Mouse (Mus musculus) kidney, postnatal 0 days (tissue): ENCODE data around the gene Dnttip1. TPM values are rescaled to one million over a fixed set of nuclear protein-coding genes. Genes with fewer than 3 reads are reported as not detected.

Experiments used
- ATAC-seq: fragments of 200-750 bp; cut with Nextera tagmentation; replicated peaks from 2 replicates; pipeline ENCODE4 v1.8.0; 2017; ENCODE audit warnings: low read depth, moderate number of reproducible peaks, moderate TSS enrichment, moderate library complexity; ENCODE audit not compliant: low FRiP score
- DNase-seq: peaks from one replicate; pipeline ENCODE4 v3.0.0-alpha.2; 2016; ENCODE audit warnings: low spot score
- H3K27ac ChIP-seq: fragments of 300-500 bp; sonication (generic); 2 replicates; pipeline ENCODE4 v1.5.1; 2014; ENCODE audit warnings: mild to moderate bottlenecking
- H3K27me3 ChIP-seq: fragments of 300-500 bp; sonication (generic); 2 replicates; pipeline ENCODE4 v1.6.1; 2014; ENCODE audit warnings: low read length, mixed read lengths; ENCODE audit not compliant: insufficient read depth
- H3K36me3 ChIP-seq: fragments of 300-500 bp; sonication (generic); 2 replicates; pipeline ENCODE4 v1.6.1; 2014; ENCODE audit warnings: low read length, mixed read lengths; ENCODE audit not compliant: insufficient read depth
- H3K4me1 ChIP-seq: fragments of 300-500 bp; sonication (generic); replicated peaks from 2 replicates; pipeline ENCODE4 v1.6.1; 2014; ENCODE audit warnings: antibody characterized with exemption, low read length, mixed read lengths; ENCODE audit not compliant: insufficient read depth
- H3K4me2 ChIP-seq: fragments of 300-500 bp; sonication (generic); 2 replicates; pipeline ENCODE4 v1.6.1; 2014; ENCODE audit warnings: mild to moderate bottlenecking, low read length, moderate library complexity, mixed read lengths
- H3K4me3 ChIP-seq: fragments of 300-500 bp; sonication (generic); replicated peaks from 2 replicates; pipeline ENCODE4 v1.5.1; 2014; ENCODE audit warnings: low read depth, low read length
- H3K9ac ChIP-seq: fragments of 300-500 bp; sonication (generic); 2 replicates; pipeline ENCODE4 v1.6.1; 2014; ENCODE audit warnings: low read depth, low read length
- H3K9me3 ChIP-seq: fragments of 300-500 bp; sonication (generic); replicated peaks from 2 replicates; pipeline ENCODE4 v1.6.1; 2016; ENCODE audit warnings: low read length, inconsistent platforms, mixed read lengths
- CTCF ChIP-seq: IDR thresholded peaks from 2 replicates; pipeline ENCODE4 v1.5.1; 2016; ENCODE audit warnings: antibody characterized with exemption, low read depth, mild to moderate bottlenecking, moderate library complexity
- WGBS: fragments of 180-500 bp; shearing (Covaris S2); extraction: QIAGEN DNeasy Blood & Tissue Kit; methylation state at CpG from one replicate; pipeline ENCODE4 v1.1.7; 2014; 5-methylcytosine and 5-hydroxymethylcytosine counted together
- polyA plus RNA-seq: library from polyadenylated mRNA; unstranded; fragments of >200 nt; fragmentation: Nextera tagmentation; extraction: Ambion mirVana; gene quantifications from 2 replicates; pipeline ENCODE4 v1.2.1, GENCODE M21; 2015

Dnttip1 gene
- polyA plus RNA-seq, 1 experiment from 2014 or later, result 58.5 TPM

DNA sequence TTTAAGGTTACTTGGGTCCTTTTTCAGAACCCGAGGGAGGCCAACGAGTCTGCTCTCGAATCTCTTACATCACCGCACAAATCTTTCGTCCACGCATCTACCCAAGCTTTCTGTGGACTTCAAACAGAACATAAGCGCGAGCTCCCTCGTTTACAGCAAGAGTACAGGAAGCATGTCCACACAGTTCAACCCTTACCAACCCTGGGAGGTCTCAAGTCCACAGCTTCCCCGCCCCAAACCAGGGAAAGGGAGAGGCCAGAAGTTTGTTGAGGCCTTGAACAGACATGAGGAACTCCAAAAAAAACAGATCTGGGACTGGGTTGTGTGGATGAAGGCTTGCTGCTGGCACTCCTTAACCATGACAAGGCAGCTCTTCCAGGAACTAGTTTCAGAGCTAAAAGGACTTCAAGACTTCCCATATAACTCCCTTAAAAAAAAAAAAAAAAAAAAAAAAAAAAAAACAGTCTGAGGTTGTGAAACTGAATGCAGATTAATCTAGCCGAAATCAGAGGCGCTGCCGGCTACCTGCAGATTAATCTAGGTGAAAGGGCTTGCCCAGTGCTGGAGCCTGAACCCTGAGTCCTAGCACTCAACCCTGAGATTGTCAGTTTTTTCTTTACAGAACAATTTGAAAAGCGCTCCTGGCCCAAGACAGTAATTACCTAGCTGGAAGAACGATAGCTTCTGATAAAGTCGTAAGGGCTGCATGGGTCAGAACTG is 57.6 kb downstream of the Dnttip1 start:
- Histone ChIP-seq H3K4me3 (no peak overlapping the region), H3K36me3 (peaks cover 7% of the 10 kb centered on the region; the same call in 1 of the 2 replicates), H3K9ac (no peak overlapping the region), H3K27ac (peak overlapping the region; percentile 28; the same call in 1 of the 2 replicates), H3K4me2 (peak overlapping the region; percentile 62), H3K27me3 (no peaks in the 10 kb centered on the region), H3K9me3 (no peaks in the 10 kb centered on the region), H3K4me1 (0 out of 2 replicates have a peak, but pooled peaks cover 19% of the 10 kb centered on the region)
- DNase-seq, result no peak
- TF ChIP-seq CTCF, result no peak
- no peak for ATAC-seq
- WGBS, result 78% methylated on average over 16 of the region's 16 CpGs

DNA sequence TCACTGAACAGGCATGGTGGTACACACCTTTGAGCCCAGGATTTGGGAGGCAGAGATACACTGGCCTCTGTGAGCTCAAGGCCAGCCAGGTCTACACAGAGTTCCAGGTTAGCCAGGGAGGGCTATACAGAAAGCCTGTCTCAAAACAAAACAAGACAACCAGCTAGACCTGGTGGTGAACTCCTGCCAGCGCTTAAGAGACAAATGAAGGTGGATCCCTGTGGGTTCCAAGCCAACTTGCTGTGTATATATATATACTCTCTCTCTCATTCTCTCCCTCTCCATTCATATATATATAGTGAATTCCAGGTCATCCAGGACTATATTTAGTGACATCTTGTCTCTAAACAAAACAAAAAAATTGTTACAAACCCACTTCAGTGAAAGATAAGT is 58.1 kb downstream of the Dnttip1 start:
- Histone ChIP-seq H3K9ac (peak overlapping the region; percentile 77), H3K4me2 (peak overlapping the region; percentile 62), H3K36me3 (peaks cover 7% of the 10 kb centered on the region; the same call in 1 of the 2 replicates), H3K4me1 (0 out of 2 replicates have a peak, but pooled peaks cover 19% of the 10 kb centered on the region), H3K27me3 (no peaks in the 10 kb centered on the region), H3K4me3 (peak overlapping the region; percentile 76), H3K9me3 (no peaks in the 10 kb centered on the region), H3K27ac (no peak overlapping the region)
- TF ChIP-seq CTCF, result no peak
- DNase-seq, result no peak
- ATAC-seq, result no peak
- WGBS, result 58% methylated on average over 1 of the region's 1 CpGs

DNA sequence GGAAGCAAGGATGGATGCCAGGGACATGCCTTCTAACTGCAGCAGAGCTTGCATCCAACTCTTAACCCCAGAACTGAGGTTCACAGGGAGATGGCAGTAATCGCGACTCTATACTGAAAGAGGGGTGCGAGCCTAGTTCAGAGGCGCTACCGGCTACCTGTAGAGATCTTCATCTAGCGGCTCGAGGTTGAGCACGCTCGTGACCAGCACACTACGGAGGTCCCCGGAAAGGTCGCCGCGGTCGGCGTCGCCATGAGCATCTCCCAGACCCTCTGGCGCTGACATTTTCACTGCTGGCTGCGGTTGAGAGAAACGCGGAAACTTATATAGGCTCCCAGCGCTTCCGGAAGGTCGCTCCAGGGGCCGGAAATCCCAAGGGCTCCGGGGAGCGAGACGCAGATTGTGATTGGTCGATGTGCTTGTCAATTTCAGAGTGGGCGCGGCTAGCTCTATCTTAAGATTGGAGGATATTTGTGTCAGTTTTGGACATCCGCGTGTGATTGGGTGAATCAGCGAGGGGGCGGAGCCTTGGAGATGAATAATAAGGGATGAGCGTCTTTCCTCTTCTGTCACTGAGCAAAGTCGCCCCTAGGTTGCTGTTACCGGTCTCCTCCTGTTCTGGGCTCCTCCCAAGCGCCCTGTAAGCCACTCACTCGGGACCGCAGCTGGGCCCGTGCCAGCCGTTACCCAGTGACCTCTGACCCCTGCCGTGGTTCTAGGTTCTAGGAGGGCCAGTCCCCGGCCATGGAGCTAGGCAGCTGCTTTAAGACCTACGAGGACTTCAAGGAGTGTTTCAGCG is 58.9 kb downstream of the Dnttip1 start, which contains the start of the genes Acot8 and Zswim3:
Acot8 (minus strand) TSS at position 350 of the 799 bp plus-strand sequence.
Zswim3 (plus strand) TSS at position 566 of the 799 bp plus-strand sequence.
- DNase-seq (peak; percentile 99), ATAC-seq (peak; percentile 95)
- peak within 1 kb of the TSS; percentile 87 for H3K27ac ChIP-seq
- peak within 1 kb of the TSS; percentile 77 for H3K9ac ChIP-seq
- H3K4me3 ChIP-seq, result peak within 1 kb of the TSS; percentile 76
- peak within 1 kb of the TSS; percentile 76 for H3K4me2 ChIP-seq
- H3K9me3 ChIP-seq, result no peaks in the 10 kb centered on the region
- H3K36me3 ChIP-seq, result peaks cover 7% of the 10 kb centered on the region; the same call in 1 of the 2 replicates
- H3K27me3 ChIP-seq, result no peaks in the 10 kb centered on the region
- WGBS, result under 1% methylated on average over 47 of the region's 47 CpGs
- no peak for TF ChIP-seq CTCF
- H3K4me1 ChIP-seq, result 0 out of 2 replicates have a peak, but pooled peaks cover 19% of the 10 kb centered on the region

DNA sequence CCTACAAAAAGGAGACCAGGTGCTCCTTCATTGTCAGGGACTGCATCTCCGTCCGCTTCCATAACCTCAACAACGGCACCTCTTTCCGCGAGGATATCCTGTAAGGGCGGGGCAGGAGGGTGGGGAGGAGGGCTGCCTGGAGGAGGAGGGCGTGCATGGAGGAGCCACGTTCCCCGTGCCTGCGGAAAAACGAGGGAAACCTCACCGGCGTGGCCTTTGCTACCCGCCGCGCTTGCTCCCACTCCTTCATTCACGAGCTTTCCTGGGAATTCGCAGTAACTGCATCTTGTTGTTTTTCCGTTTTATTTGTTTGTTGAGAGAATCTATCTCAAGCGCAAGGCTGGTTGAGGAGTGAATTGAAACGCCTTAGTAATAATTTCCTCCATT is 59.5 kb downstream of the Dnttip1 start:
- peak; percentile 24 for DNase-seq
- peak; percentile 56 for ATAC-seq
- TF ChIP-seq CTCF, result no peak
- Histone ChIP-seq H3K27ac (peak overlapping the region; percentile 76), H3K9ac (peak overlapping the region; percentile 59), H3K4me1 (0 out of 2 replicates have a peak, but pooled peaks cover 19% of the 10 kb centered on the region), H3K36me3 (0 out of 2 replicates have a peak, but pooled peaks cover 5% of the 10 kb centered on the region), H3K4me2 (peak overlapping the region; percentile 76), H3K4me3 (peak overlapping the region; percentile 76), H3K9me3 (no peaks in the 10 kb centered on the region), H3K27me3 (no peaks in the 10 kb centered on the region)
- 1% methylated on average over 21 of the region's 21 CpGs for WGBS

DNA sequence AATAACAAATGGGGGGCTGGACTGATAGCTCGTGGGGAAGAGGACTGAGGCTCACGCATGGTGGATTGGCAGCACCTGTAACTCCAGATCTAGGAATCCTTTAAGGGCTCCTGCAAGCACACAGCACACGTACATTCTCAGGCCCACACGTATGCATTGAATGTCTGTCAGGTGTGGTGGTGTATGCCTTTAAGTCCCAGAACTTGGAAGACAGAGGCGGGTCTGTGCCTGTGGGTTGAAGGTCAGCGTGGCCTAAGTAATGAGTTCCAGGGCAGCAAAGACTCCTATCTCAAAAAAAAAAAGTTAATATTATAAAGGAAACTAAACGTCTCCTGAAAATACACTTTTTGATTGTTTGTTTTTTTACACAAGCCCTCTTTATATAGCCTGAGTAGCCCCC is 60.8 kb downstream of the Dnttip1 start:
- TF ChIP-seq CTCF, result no peak
- DNase-seq (no peak), ATAC-seq (no peak)
- WGBS, result 75% methylated on average over 7 of the region's 7 CpGs
- Histone ChIP-seq H3K4me3 (no peak overlapping the region), H3K9me3 (no peaks in the 10 kb centered on the region), H3K27me3 (no peaks in the 10 kb centered on the region), H3K27ac (no peak overlapping the region), H3K9ac (no peak overlapping the region), H3K4me1 (0 out of 2 replicates have a peak, but pooled peaks cover 19% of the 10 kb centered on the region), H3K4me2 (no peak overlapping the region), H3K36me3 (0 out of 2 replicates have a peak, but pooled peaks cover 5% of the 10 kb centered on the region)

DNA sequence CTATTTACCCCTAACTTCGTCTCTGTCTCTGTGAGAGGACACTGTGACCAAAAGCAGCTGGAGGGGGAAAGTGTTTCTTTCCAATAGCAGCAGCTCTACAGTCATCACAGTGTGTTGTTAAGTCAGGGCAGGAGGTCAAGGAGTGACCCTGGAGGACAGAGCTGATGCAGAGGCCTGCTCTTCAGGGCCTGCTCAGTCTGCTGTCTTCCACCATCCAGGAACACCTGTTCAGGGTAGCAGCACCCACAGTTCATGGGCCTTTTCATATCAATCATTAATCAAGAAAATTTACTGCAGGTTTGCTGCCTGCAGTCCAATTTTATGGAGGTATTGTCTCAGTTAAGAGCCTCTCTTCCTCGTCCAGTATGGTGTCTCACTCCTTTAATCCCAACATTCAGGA is 67.8 kb downstream of the Dnttip1 start:
- Histone ChIP-seq H3K9ac (no peak overlapping the region), H3K36me3 (no peaks in the 10 kb centered on the region), H3K4me1 (no peaks in the 10 kb centered on the region), H3K4me2 (no peak overlapping the region), H3K27ac (no peak overlapping the region), H3K4me3 (no peak overlapping the region), H3K27me3 (no peaks in the 10 kb centered on the region), H3K9me3 (no peaks in the 10 kb centered on the region)
- DNase-seq (no peak), ATAC-seq (no peak)
- TF ChIP-seq CTCF, result no peak
- WGBS, result 48% methylated on average over 2 of the region's 2 CpGs
